Mouse (Mus musculus): ENCODE results near the gene Zfp948.
"Not testable (repeated sequence)": the region's sequence is repeated elsewhere in the genome, so short reads cannot be mapped to it uniquely, and the experiment has no call there.

Gene Zfp948

DNA sequence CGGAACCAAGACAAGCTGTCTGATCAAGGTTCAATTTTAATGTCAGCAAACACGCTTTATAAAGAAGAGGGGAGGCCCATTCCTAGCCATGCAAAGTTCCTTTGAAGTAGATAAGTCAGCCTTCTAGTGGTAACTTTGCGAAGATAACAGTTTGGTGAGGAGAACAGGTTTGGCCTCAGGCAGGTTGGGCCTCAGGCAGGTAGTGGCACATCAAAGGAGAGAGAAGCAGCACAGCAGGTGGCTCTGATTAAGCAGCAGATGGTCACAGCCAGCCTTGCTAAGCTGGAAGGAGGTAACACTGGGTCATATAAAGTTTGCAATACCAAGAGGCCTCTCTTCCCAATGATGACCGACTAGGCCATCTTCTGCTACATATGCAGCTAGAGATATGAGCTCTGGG, 69.0 kb downstream of the Zfp948 start:
- not testable (repeated sequence) for DNase-seq (ENCODE audit: low spot score in 2 of 2)

Data from urinary bladder, postnatal 36 days (tissue).